Mouse (Mus musculus): Measurements from ENCODE around the gene Chrm2. TPM values are rescaled to one million over a fixed set of nuclear protein-coding genes. Genes with fewer than 3 reads are reported as not detected.

Gene Chrm2
- polyA plus RNA-seq, 1 experiment from 2014 or later: 11.9 TPM

GRCm38 (mm10) chr6:36507008-36507663 lies 119.3 kb downstream of the Chrm2 start:
- Histone ChIP-seq H3K4me1 (replicated peaks; ENCODE audit: control insufficient read depth, insufficient read depth, low read length) (no peaks in the 10 kb centered on the region), H3K9me3 (ENCODE audit: control insufficient read depth, low read length) (no peaks in the 10 kb centered on the region), H3K27ac (no peak overlapping the region), H3K36me3 (replicated peaks; ENCODE audit: control insufficient read depth, insufficient read depth) (no peaks in the 10 kb centered on the region), H3K4me2 (replicated peaks) (no peak overlapping the region), H3K9ac (no peak overlapping the region), H3K4me3 (replicated peaks; ENCODE audit: low read length) (no peak overlapping the region), H3K27me3 (ENCODE audit: control insufficient read depth, insufficient read depth, low read length) (no peaks in the 10 kb centered on the region)
- WGBS: 83% methylated on average over 7 of the region's 7 CpGs
- no peak for DNase-seq (ENCODE audit: low spot score)
- no peak for ATAC-seq (ENCODE audit: low FRiP score)

DNA sequence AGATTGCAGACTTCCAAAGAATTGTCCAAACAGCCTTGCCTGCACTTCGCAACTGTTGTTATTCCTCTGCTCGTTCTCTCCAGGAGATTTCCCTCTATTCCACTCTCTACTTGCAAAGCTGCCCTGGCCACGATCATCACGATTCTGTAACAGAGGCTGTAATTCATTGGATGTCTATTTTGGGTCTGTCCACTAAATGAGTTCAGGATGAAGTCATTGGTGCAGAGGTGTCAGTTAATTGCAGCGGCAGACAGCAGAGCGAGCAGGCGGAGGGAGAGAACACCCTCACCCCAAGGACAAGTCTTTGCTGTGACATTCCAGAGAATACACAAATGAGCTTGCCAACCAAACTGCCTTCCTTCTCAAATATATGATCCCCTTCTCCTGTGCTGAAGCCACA lies 120.1 kb downstream of the Chrm2 start:
- Histone ChIP-seq H3K27me3 (ENCODE audit: control insufficient read depth, insufficient read depth, low read length) (no peaks in the 10 kb centered on the region), H3K36me3 (replicated peaks; ENCODE audit: control insufficient read depth, insufficient read depth) (no peaks in the 10 kb centered on the region), H3K9ac (no peak overlapping the region), H3K9me3 (ENCODE audit: control insufficient read depth, low read length) (no peaks in the 10 kb centered on the region), H3K27ac (peak overlapping the region; percentile 43; the same call in 1 of the 2 replicates), H3K4me1 (replicated peaks; ENCODE audit: control insufficient read depth, insufficient read depth, low read length) (no peaks in the 10 kb centered on the region), H3K4me3 (replicated peaks; ENCODE audit: low read length) (no peak overlapping the region), H3K4me2 (replicated peaks) (no peak overlapping the region)
- 61% methylated on average over 7 of the region's 7 CpGs for WGBS
- DNase-seq (ENCODE audit: low spot score): no peak
- ATAC-seq (ENCODE audit: low FRiP score): no peak

GRCm38 (mm10) chr6:36508469-36508868 lies 120.6 kb downstream of the Chrm2 start:
- Histone ChIP-seq H3K9me3 (ENCODE audit: control insufficient read depth, low read length) (no peaks in the 10 kb centered on the region), H3K4me1 (replicated peaks; ENCODE audit: control insufficient read depth, insufficient read depth, low read length) (no peaks in the 10 kb centered on the region), H3K9ac (no peak overlapping the region), H3K27me3 (ENCODE audit: control insufficient read depth, insufficient read depth, low read length) (no peaks in the 10 kb centered on the region), H3K27ac (0 out of 2 replicates have a peak overlapping the region, but pooled peaks have one; percentile 43), H3K4me2 (replicated peaks) (no peak overlapping the region), H3K36me3 (replicated peaks; ENCODE audit: control insufficient read depth, insufficient read depth) (no peaks in the 10 kb centered on the region), H3K4me3 (replicated peaks; ENCODE audit: low read length) (no peak overlapping the region)
- DNase-seq (ENCODE audit: low spot score) (no peak), ATAC-seq (ENCODE audit: low FRiP score) (no peak)
- 63% methylated on average over 2 of the region's 2 CpGs for WGBS

DNA sequence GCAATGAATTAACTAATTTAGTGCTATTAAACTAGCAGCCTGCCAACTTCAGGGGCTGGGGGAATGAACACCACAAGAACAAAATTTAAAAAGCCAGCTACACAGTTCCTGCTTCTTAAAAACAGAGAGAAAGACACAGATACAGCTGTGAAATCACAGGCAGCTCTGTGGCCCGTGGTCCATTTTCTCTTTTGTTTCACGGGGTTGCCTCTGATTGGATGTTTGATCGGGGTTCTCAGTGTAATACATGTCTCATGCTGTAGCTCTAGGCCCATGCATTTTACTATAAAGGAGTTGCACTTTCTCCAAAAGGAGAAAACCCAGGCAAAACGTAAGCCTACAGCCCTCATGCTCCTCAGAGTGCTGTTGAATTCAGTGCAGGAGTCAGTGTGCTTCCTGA lies 128.6 kb downstream of the Chrm2 start:
- ATAC-seq (ENCODE audit: low FRiP score): no peak
- WGBS: 66% methylated on average over 4 of the region's 4 CpGs

DNA sequence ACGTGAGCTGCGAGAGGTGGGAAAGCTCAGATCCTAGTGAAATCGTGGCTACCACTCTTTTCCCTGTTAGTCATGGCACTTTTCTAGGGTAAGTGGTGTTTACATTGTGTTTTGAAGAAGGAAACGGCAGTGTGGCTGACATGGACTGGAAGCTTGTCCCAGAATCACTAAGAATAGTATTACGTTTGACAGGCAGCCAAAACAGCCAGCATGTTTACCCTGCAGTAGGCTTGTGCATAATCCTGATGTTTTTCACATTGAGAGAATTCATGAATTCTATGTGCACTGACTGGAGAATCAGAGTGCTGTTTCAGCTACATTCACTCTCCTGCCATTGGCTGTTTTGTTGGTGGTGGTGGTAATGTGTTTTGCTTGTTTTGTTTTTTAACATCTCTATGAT lies 129.4 kb downstream of the Chrm2 start:
- no peak overlapping the region for H3K4me3 ChIP-seq (replicated peaks; ENCODE audit: low read length)
- no peaks in the 10 kb centered on the region for H3K36me3 ChIP-seq (replicated peaks; ENCODE audit: control insufficient read depth, insufficient read depth)
- no peak for DNase-seq (ENCODE audit: low spot score)
- 67% methylated on average over 5 of the region's 5 CpGs for WGBS
- no peak overlapping the region for H3K9ac ChIP-seq
- no peak for ATAC-seq (ENCODE audit: low FRiP score)
- no peaks in the 10 kb centered on the region for H3K9me3 ChIP-seq (ENCODE audit: control insufficient read depth, low read length)
- no peaks in the 10 kb centered on the region for H3K27me3 ChIP-seq (ENCODE audit: control insufficient read depth, insufficient read depth, low read length)
- no peak overlapping the region for H3K4me2 ChIP-seq (replicated peaks)
- no peaks in the 10 kb centered on the region for H3K4me1 ChIP-seq (replicated peaks; ENCODE audit: control insufficient read depth, insufficient read depth, low read length)
- H3K27ac ChIP-seq: 0 out of 2 replicates have a peak overlapping the region, but pooled peaks have one; percentile 16

More for the DNA sequence above, 128.6 kb downstream of the Chrm2 start:
- H3K27me3 ChIP-seq (ENCODE audit: control insufficient read depth, insufficient read depth, low read length): no peaks in the 10 kb centered on the region
- H3K27ac ChIP-seq: no peak overlapping the region
- H3K4me3 ChIP-seq (replicated peaks; ENCODE audit: low read length): no peak overlapping the region
- no peaks in the 10 kb centered on the region for H3K4me1 ChIP-seq (replicated peaks; ENCODE audit: control insufficient read depth, insufficient read depth, low read length)
- H3K36me3 ChIP-seq (replicated peaks; ENCODE audit: control insufficient read depth, insufficient read depth): no peaks in the 10 kb centered on the region
- no peak for DNase-seq (ENCODE audit: low spot score)
- H3K4me2 ChIP-seq (replicated peaks): no peak overlapping the region
- no peaks in the 10 kb centered on the region for H3K9me3 ChIP-seq (ENCODE audit: control insufficient read depth, low read length)
- no peak overlapping the region for H3K9ac ChIP-seq

- WGBS: 93% methylated on average over 11 of the region's 11 CpGs
- H3K27ac ChIP-seq: no peak overlapping the region
- H3K4me2 ChIP-seq (replicated peaks): no peak overlapping the region
- no peak for ATAC-seq (ENCODE audit: low FRiP score)
- no peak overlapping the region for H3K4me3 ChIP-seq (replicated peaks; ENCODE audit: low read length)
- no peak for DNase-seq (ENCODE audit: low spot score)
- H3K4me1 ChIP-seq (replicated peaks; ENCODE audit: control insufficient read depth, insufficient read depth, low read length): no peaks in the 10 kb centered on the region
- no peaks in the 10 kb centered on the region for H3K9me3 ChIP-seq (ENCODE audit: control insufficient read depth, low read length)
- H3K9ac ChIP-seq: no peak overlapping the region
- no peaks in the 10 kb centered on the region for H3K36me3 ChIP-seq (replicated peaks; ENCODE audit: control insufficient read depth, insufficient read depth)
- no peaks in the 10 kb centered on the region for H3K27me3 ChIP-seq (ENCODE audit: control insufficient read depth, insufficient read depth, low read length)
Measured at GRCm38 (mm10) chr6:36523599-36523998, 135.7 kb downstream of the Chrm2 start.

GRCm38 (mm10) chr6:36528509-36528908 lies 140.6 kb downstream of the Chrm2 start:
- no peak overlapping the region for H3K9ac ChIP-seq
- no peaks in the 10 kb centered on the region for H3K27me3 ChIP-seq (ENCODE audit: control insufficient read depth, insufficient read depth, low read length)
- H3K4me1 ChIP-seq (replicated peaks; ENCODE audit: control insufficient read depth, insufficient read depth, low read length): no peaks in the 10 kb centered on the region
- H3K27ac ChIP-seq: no peak overlapping the region
- ATAC-seq (ENCODE audit: low FRiP score): no peak
- H3K4me2 ChIP-seq (replicated peaks): no peak overlapping the region
- H3K9me3 ChIP-seq (ENCODE audit: control insufficient read depth, low read length): no peaks in the 10 kb centered on the region
- no peak for DNase-seq (ENCODE audit: low spot score)
- no peaks in the 10 kb centered on the region for H3K36me3 ChIP-seq (replicated peaks; ENCODE audit: control insufficient read depth, insufficient read depth)
- H3K4me3 ChIP-seq (replicated peaks; ENCODE audit: low read length): no peak overlapping the region
- WGBS: 78% methylated on average over 4 of the region's 4 CpGs

- no peak for ATAC-seq (ENCODE audit: low FRiP score)
- Histone ChIP-seq H3K4me3 (replicated peaks; ENCODE audit: low read length) (no peak overlapping the region), H3K27ac (no peak overlapping the region), H3K4me1 (replicated peaks; ENCODE audit: control insufficient read depth, insufficient read depth, low read length) (no peaks in the 10 kb centered on the region), H3K27me3 (ENCODE audit: control insufficient read depth, insufficient read depth, low read length) (no peaks in the 10 kb centered on the region), H3K36me3 (replicated peaks; ENCODE audit: control insufficient read depth, insufficient read depth) (no peaks in the 10 kb centered on the region), H3K4me2 (replicated peaks) (no peak overlapping the region), H3K9me3 (ENCODE audit: control insufficient read depth, low read length) (no peaks in the 10 kb centered on the region), H3K9ac (no peak overlapping the region)
- DNase-seq (ENCODE audit: low spot score): no peak
- WGBS: 83% methylated on average over 6 of the region's 6 CpGs
Measured at GRCm38 (mm10) chr6:36541247-36541646, 153.4 kb downstream of the Chrm2 start.

DNA sequence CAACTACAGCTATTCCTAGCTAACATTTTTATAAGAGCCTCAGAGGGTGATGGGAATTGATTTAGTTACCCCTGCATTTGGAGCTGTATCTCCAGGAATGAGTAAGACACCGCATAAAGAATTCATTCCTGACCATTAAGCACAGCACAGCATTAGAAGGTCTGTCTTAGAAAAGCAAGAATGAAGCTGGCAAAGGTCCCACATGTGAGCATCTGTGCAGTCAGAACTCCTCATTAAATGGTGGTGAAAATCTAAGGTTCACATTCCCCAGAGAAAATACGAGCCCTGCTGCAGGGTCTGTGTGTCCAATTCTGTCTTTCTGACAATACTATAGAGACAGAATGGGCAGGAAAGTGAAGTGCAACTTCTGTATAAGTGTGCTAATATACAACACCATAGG lies 179.0 kb downstream of the Chrm2 start:
- H3K27me3 ChIP-seq (ENCODE audit: control insufficient read depth, insufficient read depth, low read length): no peaks in the 10 kb centered on the region
- ATAC-seq (ENCODE audit: low FRiP score) (no peak), DNase-seq (ENCODE audit: low spot score) (no peak)
- H3K4me2 ChIP-seq (replicated peaks): no peak overlapping the region
- H3K9me3 ChIP-seq (ENCODE audit: control insufficient read depth, low read length): 0 out of 2 replicates have a peak, but pooled peaks cover 8% of the 10 kb centered on the region
- H3K4me1 ChIP-seq (replicated peaks; ENCODE audit: control insufficient read depth, insufficient read depth, low read length): no peaks in the 10 kb centered on the region
- no peak overlapping the region for H3K9ac ChIP-seq
- H3K36me3 ChIP-seq (replicated peaks; ENCODE audit: control insufficient read depth, insufficient read depth): no peaks in the 10 kb centered on the region
- H3K4me3 ChIP-seq (replicated peaks; ENCODE audit: low read length): no peak overlapping the region
- H3K27ac ChIP-seq: no peak overlapping the region
- WGBS: 70% methylated on average over 2 of the region's 2 CpGs

Data from hindbrain, embryonic 14.5 days (tissue).